In genomic region chr8:128107041-128107440, GRCm38 (mm10) we compare ENCODE assay signal across 16 mouse cellular contexts.
"Had no signal": no experiment of that assay in that cellular context is flagged by ENCODE, and none has a peak within 500 bp of the region (broad histone marks: within the 10 kb centered on the region; RNA-seq: fewer than 3 reads in every experiment).

No protein-coding gene starts in this region.

- H3K4me1 ChIP-seq: stomach, embryonic 15.5 days had no signal

- H3K27ac ChIP-seq: neural tube, embryonic 15.5 days; stomach, embryonic 15.5 days; stomach, postnatal 0 days had no signal

- H3K4me3 ChIP-seq: neural tube, embryonic 13.5 days; neural tube, embryonic 15.5 days; stomach, embryonic 15.5 days had no signal

- H3K27me3 ChIP-seq: neural tube, embryonic 13.5 days; neural tube, embryonic 15.5 days; stomach, embryonic 15.5 days had no signal

- DNase-seq: retina, postnatal 1 day; right cerebral cortex, adult 18-20 months; right cerebral cortex, postnatal 14 days; right cerebral cortex, postnatal 25 days; right cerebral cortex, postnatal 4 days; spleen, adult 18-20 months; thymus, adult 18-20 months; thymus, adult 2 months; thymus, postnatal 14 days; thymus, postnatal 25 days; thymus, postnatal 36 days; thymus, postnatal 4 days had no signal

- H3K9me3 ChIP-seq: neural tube, embryonic 13.5 days; neural tube, embryonic 15.5 days; stomach, embryonic 15.5 days had no signal

- H3K36me3 ChIP-seq: neural tube, embryonic 13.5 days; neural tube, embryonic 15.5 days; stomach, embryonic 15.5 days had no signal
